Mouse (Mus musculus) frontal cortex, postnatal 14 days (tissue): Measurements from ENCODE around the gene Csde1.

ENCODE experiments used
- DNase-seq, 2 experiments: peaks; one replicate each; pipeline ENCODE4 v3.0.0; 2022; ENCODE audit warnings: low spot score in 2 of 2

The Csde1 gene

DNA sequence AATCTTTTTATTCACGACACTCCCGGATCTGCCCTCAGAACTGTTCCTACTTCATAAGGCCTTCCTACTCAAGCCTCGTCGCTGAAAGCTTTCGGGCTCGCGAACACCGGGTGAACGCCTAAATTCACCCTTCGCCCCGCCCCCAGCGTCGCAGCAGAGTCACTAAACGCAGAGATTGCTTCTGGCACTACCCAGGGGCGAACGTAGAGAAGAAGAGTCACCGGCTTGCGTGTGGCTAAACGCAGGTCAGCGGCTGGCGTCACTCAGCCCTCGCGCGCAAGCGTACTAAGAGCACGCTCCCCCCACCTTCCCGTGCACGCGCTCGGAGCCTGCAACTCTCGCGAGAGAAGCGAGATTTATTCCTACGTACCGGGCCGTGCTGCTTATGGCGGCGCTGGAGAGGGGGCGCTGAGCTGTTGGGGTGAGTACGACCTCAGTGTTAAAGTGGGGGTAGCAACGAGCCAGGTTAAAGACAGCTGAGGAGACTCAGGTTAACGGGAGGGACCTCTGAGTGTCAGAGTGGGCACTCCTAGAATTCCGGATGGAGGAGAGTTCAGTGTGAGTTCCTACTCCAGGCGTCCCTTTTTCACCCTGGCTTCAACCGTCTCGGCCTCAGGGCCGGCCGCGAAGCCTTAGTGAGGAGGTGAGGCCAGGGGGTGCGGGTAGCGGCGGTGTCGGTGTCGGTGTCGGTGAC lies at the start of gene Csde1:
Csde1 (plus strand) TSS at position 178 of the 694 bp plus-strand sequence.
- peak; percentile 96 for DNase-seq

DNA sequence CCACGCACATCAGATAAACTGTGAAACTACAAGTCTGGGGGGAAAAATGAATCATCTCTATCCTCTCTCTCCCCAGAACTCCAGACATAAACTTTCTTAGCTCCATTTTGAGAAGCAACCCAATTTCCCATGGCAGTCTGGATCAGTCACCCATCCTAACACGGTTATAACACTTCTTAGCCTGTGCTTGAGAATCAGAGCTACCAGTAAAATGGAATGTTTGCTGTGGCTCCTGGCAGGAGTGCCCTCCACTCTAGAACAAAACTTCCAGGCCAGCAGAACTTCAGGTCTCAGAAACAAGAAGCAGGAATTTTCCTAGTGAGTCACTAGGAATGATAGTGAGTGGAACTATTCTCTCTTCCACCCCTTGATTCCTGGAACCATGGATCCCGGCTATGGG lies 49.7 kb upstream of the Csde1 start:
- DNase-seq = no peak

DNA sequence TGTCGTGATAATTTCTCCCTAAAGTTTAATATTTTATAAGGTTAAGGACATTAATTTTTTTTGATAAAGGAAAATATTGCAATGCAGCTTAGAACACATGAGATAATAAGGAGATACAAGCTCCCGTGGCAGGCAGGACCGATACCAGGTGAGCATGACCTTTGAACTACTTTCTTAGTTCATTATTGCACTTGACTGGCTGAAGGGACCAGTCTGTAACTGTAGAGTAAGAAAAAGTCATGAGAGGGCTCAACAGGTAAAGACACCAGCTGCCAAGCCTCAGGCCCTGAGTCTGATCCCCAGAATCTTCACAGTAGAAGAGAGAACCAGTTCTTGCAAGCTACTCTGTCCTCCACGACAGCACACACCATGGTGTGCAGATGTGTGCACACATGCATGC lies 43.3 kb upstream of the Csde1 start:
- no peak for DNase-seq

DNA sequence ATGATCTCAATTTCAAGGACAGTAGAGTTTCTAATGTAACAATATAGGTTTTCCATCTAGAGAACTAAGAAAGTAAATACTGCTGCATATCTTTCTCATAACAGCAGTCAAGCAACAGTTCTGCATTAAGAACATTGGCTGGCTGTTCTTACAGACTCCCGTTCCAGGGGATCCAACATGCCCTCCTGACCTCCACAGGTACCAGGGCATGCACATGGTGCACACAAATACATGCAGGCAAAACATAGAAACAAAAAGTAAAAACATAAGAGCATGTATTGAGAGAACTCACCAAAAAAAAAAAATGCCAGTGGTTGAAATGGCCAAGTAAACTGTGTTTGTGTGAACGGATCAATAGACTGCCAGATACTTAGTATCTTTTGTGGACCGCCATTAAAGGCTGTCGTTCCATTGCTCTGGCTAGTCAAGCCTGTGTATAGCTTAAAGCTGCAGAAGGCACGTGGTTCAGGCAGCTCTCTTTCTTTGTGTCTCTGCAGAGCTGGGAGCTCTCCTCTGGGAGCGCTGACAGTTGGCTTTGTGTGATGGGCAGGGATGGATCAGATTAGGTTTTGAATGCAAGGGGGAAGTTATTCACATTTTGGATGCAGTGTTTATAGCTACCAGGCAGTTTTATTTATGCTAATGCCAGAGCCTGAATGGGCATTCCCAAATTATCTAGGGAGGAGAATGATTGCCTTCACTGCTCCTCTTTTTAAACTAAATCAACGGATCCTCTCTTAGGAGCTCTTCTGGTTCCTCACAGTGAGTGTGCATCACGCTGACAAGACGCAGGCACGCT lies 40.5 kb upstream of the Csde1 start:
- DNase-seq = no peak

DNA sequence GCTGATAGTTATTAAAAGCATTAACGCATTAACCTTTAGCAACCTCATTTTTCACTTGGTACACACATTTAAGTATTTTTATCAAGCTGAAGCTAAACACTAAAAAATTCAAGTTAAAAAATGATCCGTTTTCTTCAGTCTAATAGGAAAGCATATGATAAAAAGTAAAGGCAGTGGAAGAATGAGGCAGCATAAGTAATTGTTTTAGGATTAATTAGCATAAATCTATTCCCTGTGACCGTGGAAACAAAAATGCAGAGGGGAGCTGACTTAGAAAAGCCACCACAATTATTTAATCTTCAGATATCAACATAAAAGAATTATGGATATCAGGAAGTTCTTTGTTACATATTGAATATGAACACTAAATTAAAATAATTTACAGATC lies 39.9 kb upstream of the Csde1 start:
- DNase-seq = no peak

DNA sequence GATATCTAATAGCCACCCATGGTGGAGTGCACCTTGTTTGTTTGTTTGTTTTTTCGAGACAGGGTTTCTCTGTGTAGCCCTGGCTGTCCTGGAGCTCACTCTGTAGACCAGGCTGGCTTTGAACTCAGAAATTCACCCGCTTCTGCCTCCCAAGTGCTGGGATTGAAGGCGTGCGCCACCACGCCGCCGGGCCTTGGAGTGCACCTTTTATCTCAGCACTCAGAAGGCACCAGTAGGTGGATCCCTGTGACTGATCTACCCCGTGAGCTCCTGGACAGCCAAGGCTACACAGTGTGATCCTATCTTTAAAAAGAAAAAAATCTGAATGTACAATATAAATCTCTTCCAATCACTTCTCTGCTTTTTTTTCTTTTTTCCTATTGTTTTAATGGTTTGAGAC lies 29.2 kb upstream of the Csde1 start:
- DNase-seq = no peak

DNA sequence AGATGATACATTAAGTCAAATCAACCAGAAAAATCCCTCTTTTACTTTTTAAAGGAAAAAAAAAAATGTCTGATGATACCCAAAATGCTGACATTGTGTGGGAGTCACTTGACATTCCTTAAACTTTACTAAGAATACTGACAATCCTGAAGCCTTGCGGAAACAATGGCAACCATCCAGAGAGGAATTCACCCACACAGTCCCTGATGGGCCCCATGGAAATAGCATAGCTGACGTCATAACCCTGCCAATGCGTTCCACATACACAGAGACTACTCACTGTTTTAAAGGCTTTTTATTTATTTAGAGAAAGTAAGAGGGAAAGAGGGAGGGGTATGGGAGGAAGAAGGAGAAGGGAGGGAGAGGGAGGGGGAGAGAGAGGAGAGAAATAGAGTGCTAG lies 27.3 kb upstream of the Csde1 start:
- no peak for DNase-seq

DNA sequence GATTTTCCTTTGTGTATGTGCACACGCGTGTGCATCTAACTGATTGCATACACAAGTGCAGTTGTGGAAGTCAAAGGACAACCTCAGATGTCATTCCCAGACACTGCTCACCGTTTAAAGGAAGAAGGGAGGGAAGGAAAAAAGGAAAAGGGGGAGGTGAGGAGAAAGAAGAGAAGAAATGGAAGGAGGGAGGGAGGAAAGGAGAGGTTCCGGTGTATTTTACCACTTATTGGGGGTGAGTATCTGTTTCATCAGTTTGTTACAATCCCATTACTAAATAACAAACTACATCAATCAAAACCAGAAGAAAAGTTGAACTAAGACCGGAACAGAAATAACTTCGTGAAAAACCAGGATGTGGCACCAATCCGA lies 25.0 kb upstream of the Csde1 start:
- no peak for DNase-seq

DNA sequence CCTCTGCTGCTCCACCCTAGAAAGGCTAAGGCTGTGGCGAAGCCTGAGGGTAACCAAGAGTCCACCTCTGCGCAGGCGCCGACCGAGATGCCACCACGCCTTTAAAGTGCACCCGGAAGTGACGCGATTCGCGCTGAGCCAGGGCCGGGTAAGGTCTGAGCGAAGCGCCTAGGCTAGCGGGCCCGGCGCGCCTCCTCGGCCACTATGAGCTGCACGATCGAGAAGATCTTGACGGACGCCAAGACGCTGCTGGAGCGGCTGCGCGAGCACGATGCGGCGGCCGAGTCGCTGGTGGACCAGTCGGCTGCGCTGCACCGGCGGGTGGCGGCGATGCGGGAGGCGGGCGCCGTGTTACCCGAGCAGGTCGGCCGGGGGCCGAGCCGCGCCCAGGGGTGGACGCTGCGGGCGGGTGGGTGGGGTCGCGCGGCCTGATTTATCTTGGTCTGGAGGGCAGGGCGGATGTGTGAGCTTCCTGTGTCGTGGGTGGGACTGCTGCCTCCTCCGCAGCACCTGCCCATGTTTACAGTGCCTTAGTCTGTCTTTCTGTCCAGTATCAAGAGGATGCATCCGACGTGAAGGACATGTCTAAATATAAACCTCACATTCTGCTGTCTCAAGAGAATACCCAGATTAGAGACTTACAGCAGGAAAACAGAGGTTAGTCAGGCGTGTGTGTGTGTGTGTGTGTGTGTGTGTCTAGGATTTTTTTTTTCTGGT lies 24.5 kb upstream of the Csde1 start, which contains the start of gene Sike1:
Sike1 (plus strand) TSS at position 104 of the 717 bp plus-strand sequence.
- DNase-seq = peak; percentile 85 to 91

DNA sequence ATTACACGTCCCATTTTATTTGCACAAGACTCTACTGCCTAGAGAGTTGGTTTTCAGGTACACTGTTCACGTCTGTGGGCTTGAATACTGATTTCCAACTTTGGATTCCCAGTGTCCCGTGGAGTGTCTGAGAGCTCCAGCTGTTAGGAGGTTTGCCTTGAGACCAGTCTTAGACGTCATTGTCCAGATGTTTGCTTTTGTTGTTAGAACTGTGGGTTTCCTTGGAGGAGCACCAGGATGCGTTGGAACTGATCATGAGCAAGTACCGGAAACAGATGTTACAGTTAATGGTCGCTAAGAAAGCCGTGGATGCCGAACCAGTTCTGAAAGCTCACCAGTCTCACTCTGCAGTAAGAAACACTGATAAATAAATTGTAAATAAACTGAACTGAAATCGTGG lies 23.2 kb upstream of the Csde1 start:
- DNase-seq = no peak

DNA sequence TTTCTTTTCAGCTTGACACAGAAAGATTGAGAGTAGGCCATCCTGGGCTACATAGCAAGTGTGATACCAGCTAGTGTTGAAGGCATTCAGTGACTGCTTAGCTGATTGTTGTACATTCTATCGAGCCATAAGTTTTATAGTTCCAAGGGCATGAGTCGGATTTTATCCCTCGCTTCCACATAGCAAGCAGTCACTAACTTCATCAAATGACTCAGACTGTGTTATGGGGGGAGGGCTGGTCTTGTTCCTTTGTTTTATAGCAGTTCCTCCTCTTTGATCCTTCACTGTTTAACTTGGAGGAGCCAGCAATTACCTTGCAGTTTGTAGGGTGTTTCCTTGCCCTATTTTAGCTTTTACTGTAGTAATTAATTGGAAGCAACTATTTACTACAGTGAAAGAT lies 22.6 kb upstream of the Csde1 start:
- DNase-seq = no peak

DNA sequence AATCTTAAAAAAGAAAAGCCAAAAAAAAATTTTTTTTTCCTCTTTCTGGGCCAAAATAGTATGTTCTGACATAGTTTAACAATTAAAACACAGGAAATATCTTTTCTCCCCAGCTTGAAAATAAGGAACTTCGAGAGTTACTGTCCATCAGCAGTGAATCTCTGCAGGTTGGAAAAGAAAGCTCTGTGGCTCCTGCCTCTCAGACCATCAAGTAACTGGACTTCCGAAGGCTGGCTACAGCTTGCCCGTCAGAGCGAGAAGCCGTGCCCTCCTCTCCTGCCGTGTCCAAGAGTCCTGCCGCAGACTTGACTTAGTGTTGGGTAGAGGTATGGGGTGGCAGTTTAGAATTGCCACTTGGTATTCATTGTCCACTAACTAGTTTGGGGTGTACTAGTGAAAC lies 18.6 kb upstream of the Csde1 start:
- DNase-seq = no peak

DNA sequence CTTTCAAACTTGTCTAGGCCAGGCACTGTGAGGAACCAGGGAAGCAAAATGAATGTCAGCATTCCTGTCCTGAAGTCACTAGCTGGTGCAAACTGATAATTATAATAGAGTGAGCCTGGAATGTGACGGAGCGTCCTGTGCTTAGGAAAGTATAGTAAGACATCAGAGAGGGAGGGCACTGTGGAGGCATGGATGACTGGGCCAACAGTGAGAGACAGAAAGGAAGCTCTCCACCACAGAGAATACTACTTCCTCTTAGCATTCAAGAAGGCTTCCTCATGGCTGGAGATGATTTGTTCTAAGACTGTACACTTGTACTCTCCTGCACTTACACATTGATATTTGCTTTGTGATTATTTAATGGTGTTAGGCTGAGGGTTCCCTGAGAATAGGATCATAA lies 2.9 kb upstream of the Csde1 start:
- DNase-seq = no peak

DNA sequence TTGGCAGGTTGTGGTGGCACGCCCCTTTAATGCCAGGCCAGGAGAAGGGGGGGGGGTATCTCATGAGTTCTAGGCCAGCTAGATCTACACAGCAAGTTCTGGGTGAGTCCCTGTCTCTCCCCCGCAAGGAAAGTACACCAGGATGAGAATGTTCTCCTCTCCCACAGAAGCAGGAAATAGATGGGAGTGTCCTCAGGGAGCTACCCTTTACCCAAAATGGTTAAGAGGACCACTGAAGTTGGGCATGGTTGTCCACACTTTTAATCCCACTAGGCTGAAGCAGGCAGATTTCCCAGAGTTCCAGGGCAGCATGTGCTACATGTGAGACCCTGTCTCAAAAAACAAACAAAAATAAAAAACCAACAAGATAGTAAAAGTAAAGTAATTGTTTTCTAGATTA lies 764 bp upstream of the Csde1 start:
- no peak for DNase-seq

DNA sequence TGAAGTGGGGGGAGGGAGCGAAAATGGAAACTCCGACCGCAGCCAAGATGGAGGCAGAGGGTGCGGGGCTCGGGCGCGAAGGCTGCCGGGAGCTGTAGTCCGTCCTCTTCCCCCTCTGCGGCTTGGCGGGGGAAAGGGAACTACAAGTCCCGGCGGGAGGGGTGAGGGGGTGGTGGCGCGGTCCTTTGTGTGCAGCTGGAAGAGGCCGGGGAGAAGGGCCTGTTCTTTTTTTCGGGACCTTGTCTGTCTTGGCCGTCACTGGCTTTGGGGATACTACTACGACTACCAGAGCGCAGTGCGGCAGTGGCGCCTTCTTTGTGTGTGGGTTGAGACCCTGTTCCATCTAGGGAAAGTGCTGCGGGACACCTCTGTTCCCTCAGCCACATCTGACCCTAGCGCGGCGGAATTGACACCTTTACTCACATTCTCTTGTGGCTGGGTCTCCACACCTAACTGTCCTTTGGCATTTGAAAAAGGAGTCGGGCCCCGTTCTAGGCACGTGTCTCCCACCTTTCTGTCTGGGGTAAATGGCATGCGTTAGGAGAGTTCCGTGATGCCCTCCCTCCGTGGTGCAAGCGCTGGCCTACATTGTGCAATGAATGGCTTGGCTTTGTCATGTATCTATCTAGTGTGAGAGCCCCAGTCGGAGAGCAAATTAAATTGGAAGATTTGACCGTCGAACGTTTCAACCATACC lies 865 bp downstream of the Csde1 start:
- DNase-seq = peak; percentile 81 to 82

DNA sequence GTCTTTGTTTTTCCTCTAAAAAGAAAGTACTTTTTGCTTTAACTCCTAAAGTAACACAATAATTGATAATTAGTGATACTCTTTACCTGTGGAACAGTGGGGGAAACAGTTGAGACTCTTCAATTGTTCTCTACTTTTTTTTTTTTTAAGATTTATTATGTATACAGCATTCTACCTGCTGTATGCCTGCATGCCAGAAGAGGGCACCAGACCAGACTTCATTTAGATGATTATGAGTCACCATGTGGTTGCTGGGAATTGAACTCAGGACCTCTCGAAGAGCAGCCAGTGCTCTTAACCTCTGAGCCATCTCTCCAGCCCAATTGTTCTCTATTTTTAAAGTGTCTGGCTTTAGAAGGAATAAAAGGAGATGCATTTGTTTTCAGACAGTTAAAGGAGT lies 5.9 kb downstream of the Csde1 start:
- no peak for DNase-seq

DNA sequence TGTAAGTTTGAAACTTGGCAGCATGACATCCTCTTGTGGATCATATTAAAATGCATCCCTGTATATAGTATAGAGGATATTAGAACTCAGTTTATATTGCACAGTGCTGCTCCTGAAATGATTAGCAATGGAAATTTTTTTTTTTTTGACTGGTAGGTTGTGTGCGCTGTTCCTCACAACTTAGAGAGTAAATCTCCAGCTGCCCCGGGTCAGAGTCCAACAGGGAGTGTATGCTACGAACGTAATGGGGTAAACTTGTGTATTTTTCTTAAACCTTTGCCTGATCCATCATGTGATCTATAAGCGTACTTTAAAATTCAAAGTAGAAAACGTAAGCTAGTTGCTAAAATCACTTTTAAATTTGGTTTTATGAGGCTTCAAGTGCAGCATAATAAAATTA lies 20.1 kb downstream of the Csde1 start:
- DNase-seq = no peak

DNA sequence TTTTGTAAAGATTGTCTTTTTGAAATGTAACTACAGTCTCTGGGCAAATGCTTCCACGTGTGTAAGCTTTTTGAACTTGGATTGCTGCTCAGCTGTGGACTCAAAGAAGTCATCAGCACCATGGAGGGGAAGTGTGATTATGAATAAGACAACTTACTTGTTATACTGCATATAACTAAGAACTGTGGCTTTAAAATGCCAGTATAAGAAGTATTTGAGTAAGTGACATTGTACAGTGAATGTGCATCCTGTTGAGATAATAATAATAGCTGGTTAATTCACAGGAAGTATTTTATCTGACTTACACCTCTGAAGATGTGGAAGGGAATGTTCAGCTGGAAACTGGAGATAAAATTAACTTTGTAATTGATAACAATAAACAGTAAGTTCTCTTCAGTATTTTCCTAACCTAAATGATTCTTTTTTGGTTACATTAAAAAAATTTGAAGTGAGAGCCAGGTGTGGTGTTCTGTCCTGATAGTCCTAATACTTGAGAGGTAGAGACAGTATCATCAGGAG lies 20.7 kb downstream of the Csde1 start:
- DNase-seq = no peak

DNA sequence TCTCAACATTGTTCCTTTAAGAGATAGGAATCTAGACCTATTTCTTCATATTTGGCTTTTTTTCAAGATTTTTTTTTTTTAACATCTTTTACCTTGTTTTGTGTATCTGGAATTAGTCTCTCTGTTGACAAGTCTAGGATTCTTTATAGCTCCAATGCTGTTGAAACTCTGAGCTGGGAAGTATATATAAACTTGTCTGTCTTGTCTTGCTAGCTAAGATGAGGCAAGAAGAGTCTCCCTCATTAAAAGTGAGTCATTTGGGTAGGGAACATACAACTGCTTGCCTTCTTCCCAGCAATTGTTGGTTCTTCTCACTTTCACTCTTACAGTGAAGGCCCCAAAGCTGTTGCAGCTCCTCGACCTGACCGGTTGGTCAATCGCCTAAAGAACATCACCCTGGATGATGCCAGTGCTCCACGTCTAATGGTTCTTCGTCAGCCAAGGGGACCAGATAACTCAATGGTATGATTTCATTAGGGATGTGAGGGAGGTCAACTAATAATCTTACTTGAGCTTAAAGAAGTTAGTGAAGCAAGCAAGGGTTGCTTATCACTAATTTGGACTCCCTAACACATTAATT lies 35.9 kb downstream of the Csde1 start:
- no peak for DNase-seq

DNA sequence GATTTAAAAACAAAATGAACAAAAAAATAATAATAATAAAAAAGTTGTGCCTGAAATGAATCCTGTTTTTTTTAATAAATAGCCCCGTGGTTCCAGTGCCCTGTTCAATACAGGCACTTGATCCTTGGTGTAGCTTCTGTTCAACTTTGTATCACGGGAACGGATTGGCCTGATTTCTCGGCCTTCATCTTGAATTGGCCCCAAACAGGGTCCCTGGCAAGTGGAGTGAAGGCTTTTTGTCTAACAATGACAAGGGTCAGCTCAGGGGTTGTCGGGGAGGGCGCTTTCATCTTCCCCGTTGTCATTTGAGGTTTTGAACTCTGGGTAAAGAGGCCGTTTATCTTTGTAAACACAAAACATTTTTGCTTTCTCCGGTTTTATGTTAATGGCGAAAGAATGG lies 37.5 kb downstream of the Csde1 start:
- no peak for DNase-seq
